Mouse (Mus musculus) liver, embryonic 14.5 days (tissue): ENCODE measurements around the gene Gm49393.

Source experiments
- CTCF ChIP-seq: IDR thresholded peaks from 2 replicates; pipeline ENCODE4 v1.5.1; 2016; ENCODE audit warnings: antibody characterized with exemption, low read depth, control low read depth
- EP300 ChIP-seq: IDR thresholded peaks from 2 replicates; pipeline ENCODE4 v1.6.1; 2016; ENCODE audit warnings: antibody characterized with exemption, low read depth

- TF ChIP-seq EP300, result no peak
- no peak for TF ChIP-seq CTCF
Observed at GRCm38 (mm10) chr13:60820486-60821175, 114.8 kb downstream of the Gm49393 start.
